Mouse (Mus musculus): ENCODE data around the gene Ccnd1. TPM values are rescaled to one million over a fixed set of nuclear protein-coding genes. Genes with fewer than 3 reads are reported as not detected.

The Ccnd1 gene
- total RNA-seq, 2 experiments from 2014 or later: 121 to 178 TPM

DNA sequence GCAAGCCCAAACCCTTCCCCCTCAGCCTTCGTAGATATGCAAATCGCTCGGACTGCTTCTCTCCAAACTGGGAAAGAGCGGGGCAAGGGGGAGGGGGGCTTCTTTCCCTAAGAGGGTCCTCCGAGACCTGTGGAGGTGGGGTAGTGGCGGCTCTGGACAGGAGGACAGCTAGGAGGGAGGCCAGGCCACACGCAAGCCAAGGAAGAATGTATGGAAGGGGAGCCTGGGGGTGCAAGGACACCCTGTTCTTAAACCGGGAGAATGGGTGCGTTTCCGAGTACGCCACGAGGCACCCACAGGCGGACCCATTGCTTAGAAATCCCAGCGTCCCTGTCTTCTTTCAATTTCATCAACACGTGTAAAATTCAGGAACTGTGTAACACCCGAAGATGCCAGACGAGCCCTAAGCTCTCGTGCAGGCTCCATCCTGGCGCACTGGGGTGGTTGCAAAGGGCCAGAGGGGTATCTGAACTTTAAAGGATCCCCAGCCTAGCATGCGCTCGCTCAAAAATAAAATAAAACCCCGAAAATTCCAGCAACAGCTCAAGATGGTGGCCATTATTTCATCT, 362 bp upstream of the Ccnd1 start:
- peak in 1 of 2 experiments; percentile 45 for DNase-seq

GRCm38 (mm10) chr7:144938661-144939343, 923 bp downstream of the Ccnd1 start:
- DNase-seq: peak in 1 of 2 experiments; percentile 47

DNA sequence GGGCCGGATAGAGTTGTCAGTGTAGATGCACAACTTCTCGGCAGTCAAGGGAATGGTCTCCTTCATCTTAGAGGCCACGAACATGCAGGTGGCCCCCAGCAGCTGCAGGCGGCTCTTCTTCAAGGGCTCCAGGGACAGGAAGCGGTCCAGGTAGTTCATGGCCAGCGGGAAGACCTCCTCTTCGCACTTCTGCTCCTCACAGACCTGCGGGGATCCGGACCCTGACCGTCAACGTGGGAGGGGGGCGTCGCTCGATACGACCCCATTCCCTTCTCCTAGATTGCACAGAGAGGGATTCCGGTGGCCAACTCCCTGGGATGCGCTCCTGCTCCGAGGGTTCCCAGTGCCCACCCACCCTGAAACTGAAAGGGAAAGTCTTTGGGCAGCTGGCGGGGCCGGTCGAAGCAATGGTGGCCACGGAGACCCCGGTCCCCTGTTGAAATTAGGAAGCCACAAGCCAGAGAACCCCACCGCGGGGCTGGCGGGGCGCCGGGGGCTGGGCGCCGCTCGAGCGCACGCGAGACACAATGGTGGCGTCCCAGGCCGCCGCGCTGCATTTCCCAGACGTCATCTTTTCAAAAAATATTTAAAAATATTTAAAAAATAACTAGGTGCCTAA, 1.7 kb downstream of the Ccnd1 start:
- peak in 1 of 2 experiments; percentile 44 for DNase-seq

GRCm38 (mm10) chr7:144937490-144937889, 2.2 kb downstream of the Ccnd1 start:
- peak; percentile 92 to 94 for DNase-seq

- DNase-seq: no peak
Observed at GRCm38 (mm10) chr7:144936311-144936880, 3.3 kb downstream of the Ccnd1 start.

DNA sequence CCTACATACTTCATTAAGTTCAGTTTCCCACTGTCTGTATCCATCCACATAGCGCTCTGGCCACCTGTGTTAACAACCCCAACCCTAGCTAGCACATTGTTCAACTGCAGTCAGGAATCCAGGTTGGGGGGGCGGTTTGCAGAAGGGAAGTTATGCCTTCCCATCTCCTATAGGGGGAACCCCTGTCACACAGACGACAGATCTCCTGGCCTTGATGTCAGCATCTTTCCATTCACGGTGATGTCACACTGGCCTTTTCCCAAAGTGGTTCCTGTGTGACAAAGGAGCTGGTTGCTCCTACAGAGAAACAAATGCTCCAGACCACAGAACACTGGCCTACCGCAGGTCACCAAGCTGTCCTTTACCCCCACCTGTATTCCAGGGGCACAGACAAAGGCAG, 4.2 kb downstream of the Ccnd1 start:
- DNase-seq: peak in 1 of 2 experiments; percentile 42

DNA sequence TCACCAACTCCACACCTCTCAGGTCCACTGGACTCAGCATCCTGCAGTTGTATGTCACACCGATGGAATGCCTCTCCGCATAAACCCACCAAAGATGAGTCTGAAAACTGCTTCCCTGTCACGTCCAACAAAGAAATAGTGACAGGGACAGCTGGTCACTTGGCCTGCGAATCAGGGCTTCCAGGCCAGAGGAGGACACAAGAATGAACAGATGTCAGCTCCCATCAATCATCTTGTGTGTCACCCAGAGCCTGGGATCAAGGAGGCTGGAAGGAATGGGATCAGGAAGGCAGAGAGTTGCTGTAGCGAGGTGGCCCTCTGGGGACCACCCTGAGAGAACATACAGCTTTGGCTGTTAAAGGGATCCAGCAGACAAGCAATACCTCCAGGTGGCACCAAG, 4.8 kb downstream of the Ccnd1 start:
- DNase-seq: no peak

- peak; percentile 59 to 69 for DNase-seq
Observed at GRCm38 (mm10) chr7:144933796-144934195, 5.9 kb downstream of the Ccnd1 start.

DNA sequence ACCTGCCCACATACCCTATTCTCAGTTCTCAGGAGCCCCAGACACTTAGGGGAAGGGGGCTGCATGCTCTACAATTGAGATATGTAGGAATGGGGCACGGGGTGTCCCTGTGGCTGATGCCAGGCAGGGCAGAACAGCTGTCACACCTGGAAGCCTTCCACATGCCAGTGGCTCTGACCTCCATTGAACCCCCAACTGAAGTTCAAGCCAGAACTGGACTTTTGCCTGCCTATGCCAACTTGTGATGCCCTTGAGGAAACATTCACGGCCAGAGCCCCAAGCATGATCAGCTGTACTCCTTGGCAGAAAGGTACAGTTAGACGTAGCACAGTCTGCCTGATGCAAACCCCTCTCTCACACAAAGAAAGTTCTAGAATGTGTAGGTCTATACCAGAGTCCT, 6.4 kb downstream of the Ccnd1 start:
- peak; percentile 43 to 50 for DNase-seq

GRCm38 (mm10) chr7:144932389-144932937, 7.3 kb downstream of the Ccnd1 start:
- DNase-seq: no peak

- DNase-seq: no peak
Observed at GRCm38 (mm10) chr7:144931778-144932177, 7.9 kb downstream of the Ccnd1 start.

- no peak for DNase-seq
Observed at GRCm38 (mm10) chr7:144929931-144930330, 9.8 kb downstream of the Ccnd1 start.

DNA sequence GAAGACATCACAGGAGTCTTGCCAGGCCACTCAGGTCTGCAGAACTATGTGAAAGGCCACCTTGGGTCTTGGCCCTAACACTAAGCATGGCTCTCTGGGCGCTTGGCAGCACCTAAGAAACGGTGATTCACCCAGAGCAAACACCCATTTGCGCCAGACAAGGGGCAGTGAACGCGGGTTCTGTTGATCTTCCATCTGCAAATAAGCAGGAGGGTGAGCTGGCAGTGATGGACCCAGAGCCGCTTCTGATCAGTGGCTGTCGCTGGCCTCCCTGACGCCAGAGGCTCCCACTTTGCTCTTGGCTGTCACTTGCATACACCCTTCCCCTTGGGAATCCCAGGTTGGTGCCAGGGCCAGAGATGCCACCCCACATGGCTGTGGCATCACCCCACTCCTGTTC, 10.2 kb downstream of the Ccnd1 start:
- no peak for DNase-seq

DNA sequence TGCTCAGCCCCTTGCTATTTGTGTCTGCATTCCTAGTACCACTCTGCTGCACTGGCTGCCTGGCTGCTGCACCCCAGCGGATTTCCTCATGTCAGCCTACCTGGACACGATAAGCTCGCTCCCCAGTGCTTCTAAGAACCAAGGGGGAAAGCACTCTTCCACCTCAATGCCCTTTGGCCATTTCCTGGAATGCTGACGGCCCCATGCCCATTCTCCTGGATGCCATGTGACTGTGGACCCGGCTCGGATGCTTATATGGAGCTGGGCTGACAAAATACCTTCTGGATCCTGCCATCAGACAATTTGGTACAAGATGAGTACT, 10.9 kb downstream of the Ccnd1 start:
- DNase-seq: no peak

DNA sequence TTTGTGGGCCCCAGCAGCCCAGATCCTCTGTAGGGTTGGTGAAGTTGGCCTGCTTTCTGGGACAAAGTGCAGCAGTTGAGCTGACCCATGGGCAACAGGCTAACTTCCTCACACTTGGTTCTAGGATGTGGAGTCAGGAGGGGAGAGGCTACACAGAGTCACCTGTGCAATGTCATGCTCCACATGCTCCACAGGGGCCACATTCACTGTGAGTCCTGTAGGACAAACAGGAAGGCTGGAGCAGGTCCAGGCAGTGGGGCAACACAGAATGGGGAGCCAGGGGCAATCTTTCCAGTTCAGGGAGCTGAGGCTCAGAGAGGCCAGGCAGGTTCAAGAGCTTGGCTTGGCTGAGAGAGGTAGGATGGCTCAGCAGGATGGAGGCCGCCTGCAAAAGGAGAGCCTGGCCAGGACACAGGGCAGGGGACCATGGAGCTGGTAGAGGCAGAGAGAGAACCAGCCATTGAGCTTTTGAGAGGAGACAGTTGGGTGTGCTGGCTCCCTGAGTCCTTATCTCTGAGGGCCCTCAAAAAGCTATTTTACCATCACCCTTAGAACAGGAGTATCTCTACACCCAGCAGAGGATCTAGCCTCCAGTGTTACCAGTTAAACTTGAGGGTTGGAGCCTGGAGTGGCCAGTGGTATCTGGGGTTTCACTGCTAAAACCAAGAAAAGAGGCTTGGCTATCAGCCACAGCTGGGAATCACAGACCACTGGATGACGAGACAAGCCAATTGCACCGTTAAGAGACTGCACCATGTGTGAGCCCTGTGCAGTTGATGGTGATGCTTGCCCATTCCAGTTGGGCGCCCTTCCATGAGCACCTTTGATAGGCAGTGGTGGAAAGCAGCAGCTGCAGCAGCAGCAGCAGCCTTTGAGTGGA, 11.5 kb downstream of the Ccnd1 start:
- peak in 1 of 2 experiments; percentile 44 for DNase-seq

GRCm38 (mm10) chr7:144927591-144927990, 12.1 kb downstream of the Ccnd1 start:
- DNase-seq: no peak

GRCm38 (mm10) chr7:144918823-144919222, 20.9 kb downstream of the Ccnd1 start:
- DNase-seq: no peak

DNA sequence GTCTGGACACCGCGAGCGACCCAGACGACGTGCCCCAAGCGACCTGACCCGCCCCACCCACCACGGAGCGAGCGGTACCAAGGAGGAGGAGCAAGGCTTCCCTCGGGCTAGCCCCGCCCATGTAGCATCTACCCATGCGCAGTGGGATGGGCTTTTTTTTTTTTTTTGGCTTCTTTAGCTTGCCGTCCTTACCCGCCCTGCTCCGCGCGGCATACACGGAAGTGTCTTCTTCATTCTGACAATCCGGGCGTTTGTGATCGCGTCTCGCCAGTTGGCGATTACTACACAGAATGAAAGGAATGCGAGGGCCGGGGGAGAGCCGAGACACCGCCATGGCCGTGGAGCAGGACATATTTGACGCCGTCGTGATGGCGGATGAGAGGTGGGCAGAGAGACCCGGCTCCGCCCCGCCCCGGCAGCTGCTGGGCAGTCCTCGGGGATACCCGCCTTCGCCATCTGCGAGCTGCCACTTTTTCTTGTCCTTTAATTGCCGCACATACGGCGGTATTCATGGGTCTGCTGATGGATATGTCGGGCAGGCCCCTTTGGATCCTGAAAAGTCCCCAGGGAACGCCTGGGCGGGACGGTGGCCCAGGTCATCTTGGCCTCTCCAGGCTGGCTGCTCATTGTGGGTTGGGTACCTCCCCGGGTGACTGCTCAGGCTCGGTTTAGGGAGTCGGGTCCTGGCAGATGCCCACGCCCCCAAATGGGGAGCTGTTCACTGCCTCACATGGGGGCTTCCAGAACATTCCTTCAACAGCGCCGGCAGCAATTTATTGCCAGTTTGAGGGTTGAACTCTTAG, 24.6 kb downstream of the Ccnd1 start, which contains the start of gene LTO1:
Gene LTO1, plus strand, starts transcription at position 153 of the 803 bp plus-strand sequence.
- peak; percentile 91 to 93 for DNase-seq

DNA sequence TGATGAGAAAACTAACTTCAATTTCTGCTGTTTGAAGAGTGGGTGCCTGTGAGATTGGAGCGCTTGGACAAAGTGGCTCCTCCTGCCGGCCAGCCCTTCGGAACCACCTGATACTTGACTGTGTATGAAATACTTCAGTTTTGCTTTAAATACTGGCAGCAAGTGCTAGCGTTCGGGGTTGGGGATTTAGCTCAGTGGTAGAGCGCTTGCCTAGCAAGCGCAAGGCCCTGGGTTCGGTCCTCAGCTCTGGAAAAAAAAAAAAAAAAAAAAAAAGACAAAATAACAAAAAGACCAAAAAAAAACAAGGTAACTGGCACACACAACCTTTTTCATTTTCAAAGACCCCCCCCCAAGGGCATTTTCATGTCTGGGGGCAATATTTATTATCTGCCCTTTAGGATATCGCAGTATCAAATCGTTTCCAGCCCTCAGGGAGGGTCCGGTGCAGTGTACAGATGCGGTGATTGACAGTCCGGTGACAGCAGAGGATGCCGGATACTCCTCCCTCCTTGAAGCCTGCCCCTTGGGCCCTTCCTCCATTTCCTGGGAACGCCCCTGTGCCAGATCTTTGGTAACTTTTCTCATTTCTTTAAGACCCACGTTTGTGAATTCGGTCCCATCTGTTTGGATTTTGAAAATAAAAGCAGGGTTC, 25.3 kb downstream of the Ccnd1 start:
- DNase-seq: no peak

- no peak for DNase-seq
Observed at GRCm38 (mm10) chr7:144912897-144913296, 26.8 kb downstream of the Ccnd1 start.

Data from adrenal gland, postnatal 36 days (tissue).